Mouse (Mus musculus) intestine, embryonic 15.5 days (tissue): ENCODE results near the gene Bicra. TPM values are rescaled to one million over a fixed set of nuclear protein-coding genes. Genes with fewer than 3 reads are reported as not detected.

ENCODE experiments used
- ATAC-seq: fragments of 200-750 bp; cut with Nextera tagmentation; 2 replicates; pipeline ENCODE4 v1.8.0; 2017; ENCODE audit warnings: moderate TSS enrichment, moderate library complexity
- H3K27ac ChIP-seq: fragments of 300-500 bp; sonication (generic); 2 replicates; pipeline ENCODE4 v1.5.1; 2015; ENCODE audit warnings: mild to moderate bottlenecking, inconsistent platforms
- H3K27me3 ChIP-seq: fragments of 300-500 bp; sonication (generic); replicated peaks from 2 replicates; pipeline ENCODE4 v1.6.1; 2015; ENCODE audit warnings: inconsistent platforms
- H3K36me3 ChIP-seq: fragments of 300-500 bp; sonication (generic); 2 replicates; pipeline ENCODE4 v1.6.1; 2015; ENCODE audit warnings: inconsistent platforms
- H3K4me1 ChIP-seq: fragments of 300-500 bp; sonication (generic); replicated peaks from 2 replicates; pipeline ENCODE4 v1.6.1; 2015; ENCODE audit warnings: inconsistent platforms
- H3K4me2 ChIP-seq: fragments of 300-500 bp; sonication (generic); replicated peaks from 2 replicates; pipeline ENCODE4 v1.6.1; 2015; ENCODE audit warnings: mild to moderate bottlenecking, inconsistent platforms
- H3K4me3 ChIP-seq: fragments of 300-500 bp; sonication (generic); replicated peaks from 2 replicates; pipeline ENCODE4 v1.5.1; 2015; ENCODE audit warnings: inconsistent platforms
- H3K9ac ChIP-seq: fragments of 300-500 bp; sonication (generic); 2 replicates; pipeline ENCODE4 v1.6.1; 2015; ENCODE audit warnings: inconsistent platforms
- H3K9me3 ChIP-seq: fragments of 300-500 bp; sonication (generic); 2 replicates; pipeline ENCODE4 v1.6.1; 2016; ENCODE audit warnings: inconsistent platforms
- WGBS: fragments of 180-500 bp; shearing (Covaris S2); methylation state at CpG from one replicate; pipeline ENCODE4 v1.1.7; 2015; 5-methylcytosine and 5-hydroxymethylcytosine counted together
- polyA plus RNA-seq: library from polyadenylated mRNA; unstranded; fragments of >200 nt; fragmentation: Nextera tagmentation; extraction: Ambion mirVana; gene quantifications from 2 replicates; pipeline ENCODE4 v1.2.1, GENCODE M21; 2015

The Bicra gene
- 4.9 and 5.4 TPM in 2 replicates for polyA plus RNA-seq

DNA sequence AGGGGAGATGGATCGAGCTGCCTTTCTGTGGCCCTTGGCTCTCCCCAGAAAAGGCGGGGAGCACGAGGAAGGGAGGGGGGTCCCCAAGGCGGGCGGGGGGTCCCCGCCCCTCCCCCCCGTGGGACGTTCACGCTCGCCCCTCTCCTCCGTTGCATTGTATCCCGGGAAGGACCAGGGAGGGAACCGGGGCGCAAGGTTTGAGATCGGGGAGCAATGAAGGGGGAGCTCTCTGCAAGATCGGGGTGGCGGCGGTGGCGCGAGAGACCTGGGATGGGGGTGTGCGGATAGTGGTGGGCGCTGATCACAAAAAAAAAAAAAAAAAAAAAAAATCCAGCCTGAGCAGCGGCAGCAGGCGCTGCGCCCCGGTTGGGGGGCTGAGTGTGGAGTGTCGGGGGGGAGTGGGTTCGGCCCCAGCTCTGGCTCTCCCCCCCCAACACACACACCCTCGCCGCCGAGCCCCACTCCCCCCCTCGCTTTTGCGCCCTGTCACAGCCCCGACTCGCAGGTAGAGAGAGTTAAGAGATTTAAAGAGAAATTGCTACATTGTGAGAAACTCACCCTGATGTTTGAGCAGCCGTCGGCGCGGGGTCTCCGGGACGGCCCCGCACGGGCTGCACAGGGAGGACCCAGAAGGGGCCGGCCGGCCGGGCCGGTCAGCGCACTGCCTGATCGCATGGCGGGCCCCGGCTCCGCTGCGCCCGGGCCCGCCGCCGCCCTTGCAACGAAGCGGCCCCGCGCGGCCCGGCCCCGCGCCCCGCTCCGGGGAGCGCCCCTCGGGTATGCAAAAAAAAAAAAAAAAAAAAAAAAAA lies at the start of gene Bicra:
Bicra (minus strand) TSS at position 584 of the 809 bp plus-strand sequence.
- Histone ChIP-seq H3K27me3 (no peaks in the 10 kb centered on the region), H3K27ac (peak within 1 kb of the TSS; percentile 95), H3K9ac (peak within 1 kb of the TSS; percentile 93), H3K4me3 (peak within 1 kb of the TSS; percentile 81), H3K4me1 (peaks cover 23% of the 10 kb centered on the region), H3K4me2 (peak within 1 kb of the TSS; percentile 87), H3K9me3 (no peaks in the 10 kb centered on the region), H3K36me3 (no peaks in the 10 kb centered on the region)
- WGBS, result under 1% methylated on average over 59 of the region's 69 CpGs
- ATAC-seq, result peak; percentile 75

DNA sequence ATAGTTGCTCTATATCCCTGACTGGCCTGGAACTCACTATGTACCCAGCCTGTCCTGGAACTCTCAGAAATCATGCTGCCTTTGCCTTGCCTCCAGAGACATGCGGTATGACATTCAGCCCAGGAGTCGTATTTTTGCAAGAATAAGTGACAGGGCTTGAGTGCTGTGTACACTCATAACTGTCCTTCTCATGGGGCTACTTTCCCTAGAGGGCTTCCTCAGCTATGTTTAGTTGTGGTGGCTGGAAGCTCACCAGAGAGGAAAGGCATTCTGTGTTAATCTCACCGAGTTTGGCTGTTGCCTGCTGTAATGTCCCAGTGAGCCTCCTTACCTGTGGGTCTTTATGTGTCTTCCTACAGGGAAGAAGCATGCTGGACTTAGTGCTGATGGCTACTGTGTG lies 46.9 kb upstream of the Bicra start:
- no peak for ATAC-seq
- Histone ChIP-seq H3K4me1 (peaks cover 4% of the 10 kb centered on the region), H3K9ac (no peak overlapping the region), H3K4me3 (no peak overlapping the region), H3K27me3 (no peaks in the 10 kb centered on the region), H3K27ac (no peak overlapping the region), H3K4me2 (no peak overlapping the region), H3K36me3 (no peaks in the 10 kb centered on the region), H3K9me3 (no peaks in the 10 kb centered on the region)
- WGBS, result 64% methylated on average over 3 of the region's 3 CpGs

DNA sequence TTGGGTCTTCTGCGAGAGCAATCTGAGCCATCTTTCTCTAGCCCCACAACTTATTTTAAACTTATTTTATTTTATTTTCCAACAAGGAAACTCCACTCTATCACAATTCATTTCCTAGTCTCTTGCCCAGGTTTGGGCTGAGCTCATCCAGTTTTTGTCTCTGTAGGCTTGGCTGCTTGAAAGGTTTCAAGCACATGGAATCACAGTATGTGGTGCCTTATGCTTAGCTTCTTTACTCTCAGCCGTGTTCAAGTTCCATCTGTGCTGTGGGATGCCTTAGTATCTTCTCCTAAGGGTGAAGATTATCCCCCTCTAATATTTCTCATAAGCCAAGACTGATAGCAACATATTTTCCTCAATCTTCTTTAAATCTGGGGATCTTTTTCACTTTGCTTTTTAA lies 39.9 kb upstream of the Bicra start:
- H3K9ac ChIP-seq, result no peak overlapping the region

DNA sequence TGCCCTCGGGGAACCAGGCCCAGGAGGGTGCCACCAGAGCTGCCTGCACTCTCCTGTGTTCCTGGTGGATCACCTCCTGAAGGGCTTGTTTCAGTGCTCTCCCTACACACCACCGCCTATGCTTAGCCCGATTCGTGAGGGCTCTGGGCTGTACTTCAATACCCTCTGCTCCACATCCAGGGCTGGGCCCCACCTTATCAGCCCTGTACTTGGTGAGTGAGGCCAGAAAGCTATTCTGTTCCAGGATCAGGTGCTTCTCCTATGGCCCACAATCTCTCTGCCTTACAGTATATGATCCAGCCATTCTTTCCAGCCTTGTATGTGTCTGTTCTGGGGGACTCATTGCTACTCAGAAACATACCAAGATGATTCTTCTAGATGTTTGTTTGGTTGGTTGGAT lies 35.6 kb upstream of the Bicra start:
- WGBS, result 62% methylated on average over 4 of the region's 4 CpGs
- H3K4me1 ChIP-seq, result no peaks in the 10 kb centered on the region
- no peak overlapping the region for H3K4me3 ChIP-seq
- no peaks in the 10 kb centered on the region for H3K36me3 ChIP-seq
- ATAC-seq, result peak; percentile 75
- H3K9me3 ChIP-seq, result no peaks in the 10 kb centered on the region
- H3K27ac ChIP-seq, result no peak overlapping the region
- no peak overlapping the region for H3K4me2 ChIP-seq
- H3K27me3 ChIP-seq, result no peaks in the 10 kb centered on the region
- no peak overlapping the region for H3K9ac ChIP-seq

More for the DNA sequence above, 39.9 kb upstream of the Bicra start:
- WGBS, result 68% methylated on average over 2 of the region's 2 CpGs
- Histone ChIP-seq H3K36me3 (no peaks in the 10 kb centered on the region), H3K27me3 (no peaks in the 10 kb centered on the region), H3K4me3 (no peak overlapping the region), H3K9me3 (no peaks in the 10 kb centered on the region), H3K4me1 (no peaks in the 10 kb centered on the region), H3K27ac (no peak overlapping the region), H3K4me2 (no peak overlapping the region)
- no peak for ATAC-seq

DNA sequence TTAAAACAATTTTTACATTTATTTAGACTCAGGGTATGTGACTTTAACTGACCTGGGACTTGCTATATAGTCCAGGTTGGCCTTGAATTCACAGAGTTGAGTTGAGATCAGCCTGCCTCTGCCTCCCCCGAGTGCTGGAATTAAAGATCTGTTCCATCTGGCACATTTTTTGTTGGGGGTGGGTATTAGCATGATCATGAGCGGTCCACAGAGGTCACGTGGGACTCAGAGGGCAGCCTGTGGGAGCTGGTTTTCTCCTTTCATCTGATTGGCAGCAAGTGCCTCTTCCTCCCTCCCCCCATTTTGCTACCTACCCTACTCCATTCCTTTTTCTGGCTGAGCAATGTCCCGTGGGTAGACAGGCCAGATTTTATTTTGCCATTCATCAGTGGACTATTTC lies 32.9 kb upstream of the Bicra start:
- Histone ChIP-seq H3K4me3 (no peak overlapping the region), H3K36me3 (no peaks in the 10 kb centered on the region), H3K4me1 (no peaks in the 10 kb centered on the region), H3K27ac (no peak overlapping the region), H3K9me3 (no peaks in the 10 kb centered on the region), H3K9ac (no peak overlapping the region), H3K4me2 (no peak overlapping the region), H3K27me3 (0 out of 2 replicates have a peak, but pooled peaks cover 3% of the 10 kb centered on the region)
- no peak for ATAC-seq
- WGBS, result 68% methylated on average over 4 of the region's 4 CpGs

DNA sequence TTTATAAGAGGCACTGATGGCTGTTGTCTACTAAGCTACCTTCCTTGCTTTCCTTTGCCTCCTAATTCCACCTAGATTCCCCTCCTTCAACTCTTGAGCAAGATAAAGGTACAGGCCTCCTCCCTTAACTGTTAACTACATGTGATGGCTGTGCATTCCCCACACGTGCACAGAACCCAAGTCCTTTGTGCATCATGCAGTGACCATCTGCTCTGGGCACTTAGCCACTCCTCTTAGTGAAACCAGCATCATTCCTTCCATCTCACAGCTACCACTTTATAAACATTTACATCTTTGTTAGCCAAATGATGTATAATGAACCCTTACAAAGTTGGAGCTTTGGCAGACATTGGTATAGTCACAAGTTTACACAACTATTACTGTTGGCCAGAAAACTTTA lies 32.2 kb upstream of the Bicra start:
- H3K27ac ChIP-seq, result no peak overlapping the region
- no peak overlapping the region for H3K4me2 ChIP-seq
- H3K9me3 ChIP-seq, result no peaks in the 10 kb centered on the region
- no peak overlapping the region for H3K9ac ChIP-seq
- no peaks in the 10 kb centered on the region for H3K4me1 ChIP-seq
- H3K27me3 ChIP-seq, result 0 out of 2 replicates have a peak, but pooled peaks cover 3% of the 10 kb centered on the region
- H3K4me3 ChIP-seq, result no peak overlapping the region
- ATAC-seq, result no peak
- 58% methylated on average over 1 of the region's 1 CpGs for WGBS
- no peaks in the 10 kb centered on the region for H3K36me3 ChIP-seq

DNA sequence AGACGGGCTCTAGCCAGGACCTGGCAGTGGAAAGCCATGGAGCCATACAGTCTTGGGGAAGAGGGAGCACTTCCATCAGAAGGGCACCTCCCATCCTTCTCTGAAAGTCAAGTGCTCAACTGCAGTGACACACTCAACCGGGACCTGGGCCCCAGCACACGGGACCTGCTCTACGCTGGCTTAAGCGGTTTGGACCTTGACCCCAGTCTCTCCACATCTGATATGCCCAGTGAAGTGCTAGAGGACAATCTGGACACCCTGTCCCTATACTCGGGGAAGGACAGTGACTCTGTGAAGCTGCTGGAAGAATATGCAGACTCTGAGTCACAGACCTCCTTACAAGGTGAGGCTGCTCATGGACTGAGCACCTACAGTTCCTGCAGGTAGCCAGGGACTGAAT lies 24.2 kb upstream of the Bicra start:
- no peaks in the 10 kb centered on the region for H3K36me3 ChIP-seq
- H3K4me3 ChIP-seq, result no peak overlapping the region
- no peak overlapping the region for H3K4me2 ChIP-seq
- no peaks in the 10 kb centered on the region for H3K9me3 ChIP-seq
- 0 out of 2 replicates have a peak, but pooled peaks cover 3% of the 10 kb centered on the region for H3K27me3 ChIP-seq
- H3K27ac ChIP-seq, result no peak overlapping the region
- ATAC-seq, result peak; percentile 86
- WGBS, result 67% methylated on average over 6 of the region's 6 CpGs
- no peak overlapping the region for H3K9ac ChIP-seq
- no peaks in the 10 kb centered on the region for H3K4me1 ChIP-seq

DNA sequence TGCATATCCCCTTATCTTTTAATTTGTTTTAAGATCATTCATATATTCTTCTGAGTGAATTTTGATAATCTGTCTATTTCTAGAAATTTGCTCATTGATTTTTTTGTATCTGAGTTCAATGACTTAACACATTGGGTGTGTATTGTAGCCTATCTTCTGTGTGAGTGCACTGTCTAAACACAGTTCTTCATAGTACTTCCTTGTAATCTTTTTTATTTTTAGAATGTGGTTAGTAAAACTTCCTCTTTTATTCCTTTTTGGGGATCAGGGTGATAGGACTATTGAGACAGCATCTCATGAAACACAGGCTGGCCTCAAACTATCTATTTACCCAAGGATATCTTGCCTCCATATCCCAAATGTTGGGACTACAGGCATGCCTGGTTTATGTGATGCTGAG lies 23.1 kb upstream of the Bicra start:
- Histone ChIP-seq H3K4me1 (no peaks in the 10 kb centered on the region), H3K27me3 (no peaks in the 10 kb centered on the region), H3K36me3 (no peaks in the 10 kb centered on the region), H3K4me2 (no peak overlapping the region), H3K9ac (no peak overlapping the region), H3K4me3 (no peak overlapping the region), H3K9me3 (no peaks in the 10 kb centered on the region), H3K27ac (no peak overlapping the region)
- no peak for ATAC-seq

DNA sequence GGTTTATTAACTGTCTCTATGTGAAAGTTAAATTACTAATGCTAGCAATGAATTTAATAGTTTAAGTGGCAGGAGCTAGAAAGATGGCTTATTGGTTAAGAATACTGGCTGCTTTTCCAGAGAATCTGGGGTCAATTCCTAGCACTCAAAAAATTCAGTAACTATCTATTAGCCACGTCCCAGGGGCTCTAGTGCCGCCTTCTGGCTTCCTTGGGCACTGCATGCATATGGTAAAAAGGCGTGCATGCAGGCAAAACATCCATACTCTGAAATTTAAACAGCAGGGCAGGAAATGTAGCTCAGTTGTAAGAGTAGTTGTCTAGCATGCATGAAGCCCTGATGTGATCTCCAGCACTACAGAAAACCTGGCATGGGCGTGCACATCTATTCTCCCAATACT lies 15.8 kb upstream of the Bicra start:
- 0 out of 2 replicates have a peak, but pooled peaks cover 4% of the 10 kb centered on the region for H3K4me1 ChIP-seq
- no peak overlapping the region for H3K27ac ChIP-seq
- peaks cover 4% of the 10 kb centered on the region; the same call in 1 of the 2 replicates for H3K9me3 ChIP-seq
- H3K4me2 ChIP-seq, result no peak overlapping the region
- peaks cover 13% of the 10 kb centered on the region for H3K27me3 ChIP-seq
- no peaks in the 10 kb centered on the region for H3K36me3 ChIP-seq
- 34% methylated on average over 4 of the region's 4 CpGs for WGBS
- H3K4me3 ChIP-seq, result no peak overlapping the region
- no peak for ATAC-seq
- H3K9ac ChIP-seq, result no peak overlapping the region

DNA sequence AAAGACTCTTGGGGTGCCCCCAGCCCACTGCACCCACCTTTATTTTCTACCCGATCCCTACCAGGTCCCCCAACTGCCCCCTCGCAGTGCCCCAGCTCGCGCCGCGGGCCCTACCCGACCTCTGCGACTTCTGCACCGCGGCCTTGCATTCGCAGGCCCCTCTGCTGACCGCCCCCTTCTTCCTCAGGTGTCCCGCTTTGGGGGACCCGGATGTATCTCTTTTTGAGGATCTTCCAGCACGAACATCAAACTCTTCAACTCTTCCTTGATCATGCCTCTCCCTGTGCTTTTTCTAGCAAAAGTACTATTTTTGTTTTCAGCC lies 14.3 kb upstream of the Bicra start:
- H3K9me3 ChIP-seq, result peaks cover 4% of the 10 kb centered on the region; the same call in 1 of the 2 replicates
- 71% methylated on average over 15 of the region's 15 CpGs for WGBS
- 0 out of 2 replicates have a peak, but pooled peaks cover 4% of the 10 kb centered on the region for H3K4me1 ChIP-seq
- H3K9ac ChIP-seq, result no peak overlapping the region
- H3K27ac ChIP-seq, result no peak overlapping the region
- H3K4me3 ChIP-seq, result no peak overlapping the region
- no peak overlapping the region for H3K4me2 ChIP-seq
- H3K36me3 ChIP-seq, result no peaks in the 10 kb centered on the region
- no peak for ATAC-seq
- H3K27me3 ChIP-seq, result peaks cover 13% of the 10 kb centered on the region

DNA sequence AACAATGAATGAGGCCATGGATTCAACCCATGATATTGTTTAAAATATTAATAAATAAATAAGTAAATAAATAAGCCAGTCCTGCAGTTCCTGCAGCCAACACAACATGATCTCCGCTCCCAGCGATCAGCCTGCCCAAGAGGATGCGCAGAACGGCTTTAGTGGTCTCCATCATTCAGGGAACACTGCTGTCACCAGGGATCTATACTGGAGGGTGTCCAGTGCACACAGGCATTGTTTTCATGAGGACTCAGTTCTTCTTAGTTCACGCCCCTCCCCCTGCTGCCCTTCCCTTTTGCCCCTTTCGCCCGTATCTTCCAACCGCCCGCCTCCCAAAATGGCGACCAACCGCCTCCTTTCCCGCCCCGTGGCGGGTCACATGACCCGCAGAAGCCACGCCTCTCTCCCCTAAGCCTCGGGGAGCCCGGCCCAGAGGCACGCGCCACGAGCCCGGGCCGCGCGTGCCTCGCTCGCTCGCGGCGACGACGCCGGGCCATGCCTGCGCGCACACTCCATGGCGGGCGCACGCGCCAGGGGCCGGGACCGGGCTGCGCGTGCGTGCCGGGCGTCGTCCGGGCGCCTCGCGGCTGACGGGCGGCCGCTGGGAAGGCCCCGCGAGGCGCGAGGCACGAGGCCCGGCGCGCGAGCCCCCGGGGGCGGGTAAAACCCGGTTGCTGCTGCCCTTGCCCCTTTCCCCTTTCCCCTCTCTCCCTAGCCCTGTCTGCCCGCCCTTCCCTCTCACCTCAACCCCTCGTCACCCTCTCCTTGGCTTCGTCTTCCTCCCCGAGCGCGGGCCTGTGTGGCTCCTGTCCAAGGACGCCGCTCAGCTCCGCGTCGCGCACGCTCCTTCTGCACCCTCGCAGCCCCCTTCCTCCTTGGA lies 13.7 kb upstream of the Bicra start, which contains the start of gene Zfp541:
Zfp541 (plus strand) TSS at position 596 of the 880 bp plus-strand sequence.
- peak; percentile 47; the same call in 1 of the 2 replicates for ATAC-seq
- Histone ChIP-seq H3K27me3 (peaks cover 13% of the 10 kb centered on the region), H3K36me3 (no peaks in the 10 kb centered on the region), H3K4me2 (peak within 1 kb of the TSS; percentile 39), H3K9me3 (peaks cover 4% of the 10 kb centered on the region; the same call in 1 of the 2 replicates), H3K4me1 (0 out of 2 replicates have a peak, but pooled peaks cover 4% of the 10 kb centered on the region), H3K9ac (no peak within 1 kb of the TSS), H3K27ac (no peak within 1 kb of the TSS), H3K4me3 (0 out of 2 replicates have a peak within 1 kb of the TSS, but pooled peaks have one; percentile 10)
- 39% methylated on average over 79 of the region's 80 CpGs for WGBS

DNA sequence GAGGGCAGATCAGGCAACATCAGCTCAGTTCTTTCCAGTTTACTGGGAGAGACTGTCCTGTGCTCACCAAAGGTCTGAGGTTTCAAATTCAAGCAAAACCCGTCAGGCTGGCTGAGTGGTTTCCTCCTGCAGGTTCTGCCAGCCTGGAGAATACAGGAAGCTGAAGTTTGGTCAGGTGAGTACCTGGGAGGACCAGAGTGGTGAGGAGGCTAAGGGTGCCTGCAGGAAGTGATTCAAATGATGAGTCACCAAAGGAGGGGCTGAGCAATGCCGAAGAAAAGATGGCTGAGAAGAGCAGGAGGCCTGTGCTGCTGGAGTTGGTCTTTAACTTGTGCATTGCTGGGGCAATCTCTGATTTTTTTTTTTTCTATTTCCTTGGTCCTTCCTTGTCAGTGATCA lies 9.4 kb upstream of the Bicra start:
- Histone ChIP-seq H3K36me3 (no peaks in the 10 kb centered on the region), H3K4me2 (no peak overlapping the region), H3K9ac (no peak overlapping the region), H3K27me3 (peaks cover 13% of the 10 kb centered on the region), H3K4me1 (0 out of 2 replicates have a peak, but pooled peaks cover 4% of the 10 kb centered on the region), H3K4me3 (no peak overlapping the region), H3K9me3 (peaks cover 4% of the 10 kb centered on the region; the same call in 1 of the 2 replicates), H3K27ac (no peak overlapping the region)
- WGBS, result 36% methylated on average over 2 of the region's 2 CpGs
- 0 out of 2 replicates have a peak, but pooled peaks have one; percentile 21 for ATAC-seq
